Mouse (Mus musculus) midbrain, embryonic 12.5 days (tissue): ENCODE measurements around the gene Fas. TPM values are rescaled to one million over a fixed set of nuclear protein-coding genes. Genes with fewer than 3 reads are reported as not detected.

ENCODE experiments used
- ATAC-seq: fragments of 200-750 bp; cut with Nextera tagmentation; 2 replicates; pipeline ENCODE4 v1.8.0; 2017; ENCODE audit warnings: low read depth, moderate TSS enrichment, moderate library complexity; ENCODE audit not compliant: low FRiP score
- H3K27ac ChIP-seq: fragments of 300-500 bp; sonication (generic); replicated peaks from 2 replicates; pipeline ENCODE4 v1.5.1; 2016; ENCODE audit warnings: mild to moderate bottlenecking
- H3K27me3 ChIP-seq: fragments of 300-500 bp; sonication (generic); 2 replicates; pipeline ENCODE4 v1.6.1; 2016; ENCODE audit warnings: mild to moderate bottlenecking
- H3K36me3 ChIP-seq: fragments of 300-500 bp; sonication (generic); 2 replicates; pipeline ENCODE4 v1.6.1; 2016
- H3K4me1 ChIP-seq: fragments of 300-500 bp; sonication (generic); 2 replicates; pipeline ENCODE4 v1.6.1; 2016
- H3K4me2 ChIP-seq: fragments of 300-500 bp; sonication (generic); replicated peaks from 2 replicates; pipeline ENCODE4 v1.6.1; 2016; ENCODE audit warnings: mild to moderate bottlenecking, moderate library complexity
- H3K4me3 ChIP-seq: fragments of 300-500 bp; sonication (generic); 2 replicates; pipeline ENCODE4 v1.5.1; 2016; ENCODE audit warnings: mild to moderate bottlenecking
- H3K9ac ChIP-seq: fragments of 300-500 bp; sonication (generic); replicated peaks from 2 replicates; pipeline ENCODE4 v1.6.1; 2016; ENCODE audit warnings: mild to moderate bottlenecking, moderate library complexity
- H3K9me3 ChIP-seq: fragments of 300-500 bp; sonication (generic); 2 replicates; pipeline ENCODE4 v1.6.1; 2016; ENCODE audit warnings: mild to moderate bottlenecking
- WGBS: fragments of 180-500 bp; shearing (Covaris S2); methylation state at CpG from one replicate; pipeline ENCODE4 v1.1.7; 2016; 5-methylcytosine and 5-hydroxymethylcytosine counted together
- polyA plus RNA-seq: library from polyadenylated mRNA; unstranded; fragments of >200 nt; fragmentation: Nextera tagmentation; extraction: Ambion mirVana; gene quantifications from 2 replicates; pipeline ENCODE4 v1.2.1, GENCODE M21; 2016

Gene Fas
- polyA plus RNA-seq, 1 experiment from 2014 or later, result 0.82 TPM

DNA sequence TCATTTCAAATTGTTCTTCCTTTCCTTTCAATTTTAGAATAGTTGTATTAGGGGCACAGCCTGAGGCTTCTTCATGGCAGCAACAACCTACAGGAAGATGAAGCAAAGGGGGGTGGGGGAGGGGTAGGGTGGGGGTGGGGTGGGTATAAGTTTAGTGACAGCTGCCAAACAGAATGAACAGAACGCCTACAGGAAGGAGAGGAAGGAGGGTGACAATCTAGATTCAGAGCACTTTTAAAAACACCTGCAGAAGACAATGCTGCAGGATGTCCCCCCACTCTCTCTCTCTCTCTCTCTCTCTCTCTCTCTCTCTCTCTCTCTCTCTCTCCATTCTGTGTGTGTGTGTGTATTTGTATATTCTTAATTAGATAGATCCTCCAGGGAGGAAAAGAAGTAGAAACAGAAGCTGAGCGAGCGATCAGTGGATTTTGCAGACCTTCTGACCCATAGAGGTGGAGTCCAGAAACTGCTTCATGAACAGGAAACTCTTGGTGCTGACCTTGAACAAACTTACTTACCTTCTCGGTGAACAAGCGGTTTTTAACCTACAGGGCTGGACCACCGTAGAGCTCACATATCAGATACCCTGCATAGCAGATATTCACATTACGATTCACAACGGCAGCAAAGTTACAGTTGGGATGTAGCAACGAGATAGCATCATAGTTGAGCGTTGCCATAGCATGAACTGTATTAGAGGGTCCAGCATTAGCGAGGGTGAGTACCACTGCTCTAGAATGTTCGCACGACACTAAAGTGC is 2.6 kb upstream of the Fas start:
- no peak overlapping the region for H3K4me2 ChIP-seq
- H3K27ac ChIP-seq, result no peak overlapping the region
- H3K36me3 ChIP-seq, result no peaks in the 10 kb centered on the region
- no peaks in the 10 kb centered on the region for H3K9me3 ChIP-seq
- H3K9ac ChIP-seq, result no peak overlapping the region
- H3K4me3 ChIP-seq, result no peak overlapping the region
- peaks cover 11% of the 10 kb centered on the region; the same call in 1 of the 2 replicates for H3K4me1 ChIP-seq
- 92% methylated on average over 13 of the region's 13 CpGs for WGBS
- H3K27me3 ChIP-seq, result peaks cover 17% of the 10 kb centered on the region; the same call in 1 of the 2 replicates
- ATAC-seq, result no peak

DNA sequence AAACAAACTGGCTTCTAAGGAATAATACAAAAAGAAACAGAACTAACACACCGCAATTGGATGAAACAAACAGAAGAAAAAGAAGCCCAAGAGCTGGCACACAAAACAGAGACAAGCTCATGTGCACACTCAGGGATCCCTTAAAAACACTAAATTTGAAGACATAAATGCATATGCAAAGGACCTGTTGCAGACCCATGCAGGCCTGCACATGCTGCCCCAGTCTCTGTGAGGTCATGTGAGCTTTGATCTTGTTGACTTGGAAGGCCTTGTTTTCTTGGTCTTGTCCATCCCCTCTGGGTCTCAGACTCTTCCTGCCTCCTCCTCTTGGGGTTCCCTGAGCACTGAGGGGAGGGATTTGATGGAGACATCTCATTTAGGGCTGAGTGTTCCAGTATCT is 1.8 kb upstream of the Fas start:
- Histone ChIP-seq H3K4me2 (no peak overlapping the region), H3K4me1 (peaks cover 11% of the 10 kb centered on the region; the same call in 1 of the 2 replicates), H3K27ac (no peak overlapping the region), H3K4me3 (no peak overlapping the region), H3K36me3 (no peaks in the 10 kb centered on the region), H3K9me3 (no peaks in the 10 kb centered on the region), H3K9ac (no peak overlapping the region), H3K27me3 (peaks cover 20% of the 10 kb centered on the region; the same call in 1 of the 2 replicates)
- WGBS, result 95% methylated on average over 1 of the region's 1 CpGs
- no peak for ATAC-seq

DNA sequence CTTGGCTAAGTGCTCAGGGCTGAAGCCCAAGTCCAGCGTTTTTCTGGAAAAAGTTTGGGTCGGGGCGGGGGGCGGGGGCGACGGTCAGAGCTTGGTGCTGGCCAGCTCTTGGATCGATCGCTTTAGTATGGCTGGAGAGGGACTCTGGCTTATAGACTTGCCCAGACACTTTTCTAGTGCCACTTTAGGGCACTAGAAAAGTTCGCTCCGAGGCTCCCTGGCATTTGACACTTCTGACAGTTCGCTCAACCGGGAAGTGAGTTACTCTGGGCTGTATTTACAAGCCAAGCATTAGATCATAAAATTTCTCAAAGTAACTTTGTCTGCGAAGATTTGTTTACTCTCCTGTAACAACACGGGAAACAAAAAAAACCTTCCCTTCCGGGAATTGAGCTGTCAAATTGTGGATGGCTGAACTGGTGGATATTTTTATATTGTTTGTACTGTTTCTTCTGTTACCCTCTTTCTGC is 441 bp downstream of the Fas start:
- Histone ChIP-seq H3K4me3 (peak overlapping the region; percentile 35), H3K4me1 (peaks cover 11% of the 10 kb centered on the region; the same call in 1 of the 2 replicates), H3K9ac (0 out of 2 replicates have a peak overlapping the region, but pooled peaks have one; percentile 34), H3K4me2 (peak overlapping the region; percentile 61), H3K9me3 (no peaks in the 10 kb centered on the region), H3K27ac (no peak overlapping the region), H3K27me3 (peaks cover 20% of the 10 kb centered on the region; the same call in 1 of the 2 replicates), H3K36me3 (no peaks in the 10 kb centered on the region)
- peak; percentile 46; the same call in 1 of the 2 replicates for ATAC-seq
- 23% methylated on average over 15 of the region's 15 CpGs for WGBS

DNA sequence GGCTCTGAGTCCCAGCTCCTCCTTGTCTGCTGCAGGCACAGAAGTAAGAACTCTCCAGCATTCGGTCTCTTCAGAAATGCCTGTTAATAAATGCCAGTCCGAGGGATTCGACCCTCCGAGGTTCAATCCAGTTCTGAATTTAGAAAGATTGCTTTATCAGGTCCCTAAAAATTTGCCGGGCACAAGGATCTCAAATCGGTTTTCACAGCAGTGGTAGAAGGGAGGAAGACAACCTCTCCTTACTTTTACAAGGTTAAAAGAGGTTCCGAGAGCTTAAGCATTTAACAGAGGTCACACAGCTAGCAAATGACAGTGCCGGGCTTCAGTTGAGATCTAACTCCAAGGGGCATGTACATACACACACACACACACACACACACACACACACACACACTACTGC is 913 bp downstream of the Fas start:
- no peak for ATAC-seq
- WGBS, result 71% methylated on average over 8 of the region's 8 CpGs
- no peaks in the 10 kb centered on the region for H3K36me3 ChIP-seq
- no peak overlapping the region for H3K27ac ChIP-seq
- H3K4me2 ChIP-seq, result no peak overlapping the region; the same call in 1 of the 2 replicates
- H3K27me3 ChIP-seq, result peaks cover 20% of the 10 kb centered on the region; the same call in 1 of the 2 replicates
- H3K4me3 ChIP-seq, result no peak overlapping the region
- H3K9ac ChIP-seq, result no peak overlapping the region
- no peaks in the 10 kb centered on the region for H3K9me3 ChIP-seq
- H3K4me1 ChIP-seq, result peaks cover 11% of the 10 kb centered on the region; the same call in 1 of the 2 replicates

DNA sequence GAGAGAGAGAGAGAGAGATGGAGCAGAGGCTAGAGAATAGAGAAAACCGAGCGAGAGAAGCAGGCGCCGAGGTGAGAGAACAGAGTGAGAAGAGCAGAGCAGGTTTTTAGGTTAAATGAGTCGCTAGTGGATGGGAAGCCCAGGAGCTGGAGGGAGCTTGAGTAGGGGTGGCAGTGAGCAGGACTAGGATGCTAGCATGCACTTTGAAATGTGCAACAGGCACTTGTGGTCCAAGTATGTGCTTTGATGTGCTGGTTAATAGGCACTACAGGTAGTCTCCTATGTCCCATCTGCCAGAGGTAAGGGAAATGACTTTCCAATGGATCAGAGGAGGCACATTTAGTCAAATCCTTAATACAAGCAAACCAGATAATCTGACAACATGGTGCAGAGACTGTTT is 1.5 kb downstream of the Fas start:
- H3K4me1 ChIP-seq, result peaks cover 11% of the 10 kb centered on the region; the same call in 1 of the 2 replicates
- no peak overlapping the region for H3K4me3 ChIP-seq
- H3K27me3 ChIP-seq, result peaks cover 20% of the 10 kb centered on the region; the same call in 1 of the 2 replicates
- no peak for ATAC-seq
- H3K27ac ChIP-seq, result no peak overlapping the region
- H3K36me3 ChIP-seq, result no peaks in the 10 kb centered on the region
- H3K4me2 ChIP-seq, result no peak overlapping the region
- H3K9ac ChIP-seq, result no peak overlapping the region
- H3K9me3 ChIP-seq, result no peaks in the 10 kb centered on the region
- WGBS, result 83% methylated on average over 5 of the region's 5 CpGs

DNA sequence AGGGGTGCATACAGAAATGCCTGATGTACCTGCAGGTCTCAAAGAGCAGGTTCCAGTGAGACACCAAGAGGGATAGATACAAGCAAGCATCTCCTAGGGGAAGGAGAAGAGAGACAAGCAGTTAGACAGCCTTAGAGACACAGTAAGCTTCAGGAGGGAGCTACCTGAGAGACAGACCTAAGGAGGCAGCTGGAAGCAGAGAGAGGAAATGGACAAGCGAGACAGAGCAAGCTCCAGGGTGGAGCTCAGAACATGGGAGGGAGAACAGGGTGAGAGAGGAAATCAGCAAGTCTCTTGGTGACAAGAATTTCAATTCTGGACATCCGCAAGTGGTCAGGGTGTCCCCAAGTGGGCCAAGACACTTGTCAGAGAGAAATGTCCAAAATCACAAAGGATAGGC is 2.2 kb downstream of the Fas start:
- Histone ChIP-seq H3K9ac (no peak overlapping the region), H3K36me3 (no peaks in the 10 kb centered on the region), H3K4me2 (no peak overlapping the region), H3K4me1 (peaks cover 11% of the 10 kb centered on the region; the same call in 1 of the 2 replicates), H3K27ac (no peak overlapping the region), H3K27me3 (peaks cover 20% of the 10 kb centered on the region; the same call in 1 of the 2 replicates), H3K4me3 (no peak overlapping the region), H3K9me3 (no peaks in the 10 kb centered on the region)
- 77% methylated on average over 2 of the region's 2 CpGs for WGBS
- no peak for ATAC-seq

DNA sequence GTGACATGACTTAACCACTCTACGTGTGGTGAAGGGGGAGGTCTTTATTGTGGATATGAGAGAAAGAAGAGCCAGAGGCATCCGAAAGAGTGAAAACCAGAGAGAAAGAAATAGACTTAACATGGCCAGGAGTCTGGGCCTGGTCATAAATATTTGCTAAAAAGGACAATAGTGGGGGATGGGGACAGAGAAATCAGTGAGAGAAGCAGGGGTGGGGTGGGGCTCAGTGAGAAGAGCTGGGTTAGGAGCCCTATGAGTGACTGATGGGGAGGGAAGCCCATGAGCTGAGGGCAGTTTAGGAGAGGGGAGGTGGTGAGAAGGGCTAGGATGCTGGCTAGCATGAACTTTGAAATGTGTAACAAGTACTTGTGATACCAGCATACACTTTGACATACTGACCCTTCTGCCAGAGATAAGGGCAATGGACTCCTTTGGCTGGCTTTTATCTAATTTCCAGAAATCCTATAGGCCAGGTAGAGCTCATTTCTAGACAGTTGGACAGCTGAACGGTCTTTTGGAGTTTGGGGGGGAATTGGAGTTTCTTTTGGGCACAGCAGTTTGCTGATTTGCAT is 3.0 kb downstream of the Fas start:
- H3K9ac ChIP-seq, result no peak overlapping the region
- no peaks in the 10 kb centered on the region for H3K36me3 ChIP-seq
- H3K9me3 ChIP-seq, result no peaks in the 10 kb centered on the region
- no peak overlapping the region for H3K4me2 ChIP-seq
- H3K27ac ChIP-seq, result no peak overlapping the region
- H3K4me1 ChIP-seq, result peaks cover 11% of the 10 kb centered on the region; the same call in 1 of the 2 replicates
- no peak overlapping the region for H3K4me3 ChIP-seq
- ATAC-seq, result no peak
- peaks cover 20% of the 10 kb centered on the region; the same call in 1 of the 2 replicates for H3K27me3 ChIP-seq
- 75% methylated on average over 3 of the region's 3 CpGs for WGBS

DNA sequence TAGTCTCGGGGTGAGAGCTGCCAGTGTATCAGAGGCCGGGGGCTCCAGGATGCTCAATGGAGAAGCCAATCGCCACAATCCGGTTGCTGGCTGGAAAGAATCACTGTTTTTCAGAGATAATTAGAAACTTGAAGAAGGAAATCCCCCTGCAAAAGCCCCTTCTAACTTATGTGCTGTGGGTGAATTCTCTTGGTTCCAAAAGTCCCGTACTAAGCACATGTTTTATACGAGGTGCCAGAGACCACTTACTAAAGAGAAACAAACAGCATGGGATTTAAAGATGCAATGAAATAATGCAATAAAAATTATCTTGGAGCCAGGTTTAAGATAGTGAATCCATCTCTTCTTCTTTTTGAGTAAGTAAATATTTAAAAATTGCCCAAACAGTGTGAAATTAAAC is 5.0 kb downstream of the Fas start:
- no peak overlapping the region for H3K27ac ChIP-seq
- ATAC-seq, result no peak
- H3K36me3 ChIP-seq, result no peaks in the 10 kb centered on the region
- H3K9me3 ChIP-seq, result no peaks in the 10 kb centered on the region
- H3K9ac ChIP-seq, result no peak overlapping the region
- no peak overlapping the region for H3K4me3 ChIP-seq
- no peak overlapping the region for H3K4me2 ChIP-seq
- peaks cover 5% of the 10 kb centered on the region; the same call in 1 of the 2 replicates for H3K4me1 ChIP-seq
- peaks cover 20% of the 10 kb centered on the region; the same call in 1 of the 2 replicates for H3K27me3 ChIP-seq
- WGBS, result 72% methylated on average over 6 of the region's 6 CpGs

DNA sequence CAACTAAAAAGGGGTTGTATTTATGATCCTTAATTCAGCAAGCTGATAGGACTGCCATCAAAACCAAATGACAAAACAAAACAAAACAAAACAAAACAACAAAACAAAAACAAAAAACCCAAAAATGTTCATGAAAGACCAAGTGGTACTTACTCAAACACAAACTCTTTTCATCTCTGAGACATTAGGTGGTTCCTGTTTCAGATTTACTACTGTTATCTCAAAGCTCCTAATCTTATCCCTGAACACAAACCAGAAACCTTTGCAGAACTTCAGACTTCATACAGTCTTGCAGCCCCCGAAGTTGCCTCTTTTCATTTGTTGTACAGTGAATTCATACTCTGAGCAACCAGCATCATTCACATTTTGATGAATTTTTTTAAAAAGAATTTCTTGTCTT is 8.1 kb downstream of the Fas start:
- 89% methylated on average over 1 of the region's 1 CpGs for WGBS
- H3K9me3 ChIP-seq, result no peaks in the 10 kb centered on the region
- no peak overlapping the region for H3K4me2 ChIP-seq
- H3K4me1 ChIP-seq, result no peaks in the 10 kb centered on the region
- ATAC-seq, result no peak
- H3K27me3 ChIP-seq, result no peaks in the 10 kb centered on the region
- H3K4me3 ChIP-seq, result no peak overlapping the region
- no peak overlapping the region for H3K9ac ChIP-seq
- no peaks in the 10 kb centered on the region for H3K36me3 ChIP-seq
- no peak overlapping the region for H3K27ac ChIP-seq

DNA sequence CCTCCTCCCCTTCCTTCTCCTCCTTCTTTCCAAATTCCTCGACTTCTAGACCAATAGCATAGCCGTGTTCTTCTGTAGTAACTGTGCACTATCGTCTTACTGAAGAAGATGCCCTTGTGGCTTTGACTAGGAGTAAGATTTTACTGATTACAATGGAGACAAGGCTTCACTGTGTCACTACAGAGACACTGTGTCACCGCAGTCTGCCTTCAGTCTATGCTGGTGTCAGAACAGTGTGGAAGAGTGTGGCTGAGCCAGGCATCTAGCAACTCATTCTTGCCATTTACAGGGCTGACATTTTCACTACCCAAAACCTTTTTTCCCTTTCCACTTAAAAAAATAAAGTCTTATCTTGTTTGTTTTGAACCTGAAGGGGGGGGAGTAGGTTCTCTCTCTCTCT is 8.8 kb downstream of the Fas start:
- no peak overlapping the region for H3K4me2 ChIP-seq
- no peak overlapping the region for H3K9ac ChIP-seq
- H3K27ac ChIP-seq, result no peak overlapping the region
- H3K36me3 ChIP-seq, result no peaks in the 10 kb centered on the region
- no peak for ATAC-seq
- H3K27me3 ChIP-seq, result no peaks in the 10 kb centered on the region
- H3K4me1 ChIP-seq, result no peaks in the 10 kb centered on the region
- 78% methylated on average over 4 of the region's 4 CpGs for WGBS
- H3K9me3 ChIP-seq, result no peaks in the 10 kb centered on the region
- no peak overlapping the region for H3K4me3 ChIP-seq

DNA sequence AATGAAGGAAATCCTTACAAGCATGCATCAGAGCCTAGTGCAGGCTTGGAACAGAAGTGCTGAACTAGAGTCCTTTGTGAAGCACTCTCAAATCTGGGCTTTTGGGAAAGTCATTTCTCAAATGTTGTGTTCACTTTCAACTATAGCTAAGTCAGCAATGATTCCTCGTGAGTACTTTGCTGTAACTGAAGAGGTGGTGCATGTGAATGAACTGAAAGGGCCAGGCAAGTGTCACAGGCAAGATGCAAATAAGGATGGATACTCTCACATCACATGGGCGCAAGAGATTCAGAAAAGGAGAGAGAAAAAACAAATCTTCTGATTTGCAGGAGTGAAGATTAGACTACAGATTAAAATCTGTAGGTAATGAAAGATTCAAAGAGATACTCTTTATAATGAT is 10.0 kb downstream of the Fas start:
- no peaks in the 10 kb centered on the region for H3K4me1 ChIP-seq
- no peak for ATAC-seq
- H3K9me3 ChIP-seq, result no peaks in the 10 kb centered on the region
- no peaks in the 10 kb centered on the region for H3K27me3 ChIP-seq
- H3K4me3 ChIP-seq, result no peak overlapping the region
- no peak overlapping the region for H3K4me2 ChIP-seq
- H3K9ac ChIP-seq, result no peak overlapping the region
- H3K36me3 ChIP-seq, result no peaks in the 10 kb centered on the region
- 81% methylated on average over 2 of the region's 2 CpGs for WGBS
- no peak overlapping the region for H3K27ac ChIP-seq

DNA sequence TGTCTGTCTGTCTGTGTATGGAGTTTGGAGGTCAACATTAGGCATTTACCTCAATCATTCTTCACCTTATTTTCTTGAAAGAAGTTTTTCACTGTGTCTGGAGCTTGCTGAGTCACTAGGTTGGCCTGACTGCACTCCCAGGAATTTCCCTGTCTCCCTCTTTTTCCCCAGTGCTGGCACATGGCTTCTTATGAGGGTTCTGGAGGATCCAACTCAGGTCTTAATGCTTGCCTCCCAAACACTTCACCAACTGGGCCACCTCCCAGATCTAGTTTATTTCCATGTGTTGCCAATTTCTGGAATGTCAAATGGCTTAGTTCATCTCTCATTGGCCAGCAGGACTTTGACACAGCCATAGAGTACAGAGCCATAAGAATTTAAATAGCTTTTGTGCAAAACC is 14.5 kb downstream of the Fas start:
- H3K27me3 ChIP-seq, result no peaks in the 10 kb centered on the region
- no peak overlapping the region for H3K4me3 ChIP-seq
- H3K4me1 ChIP-seq, result no peaks in the 10 kb centered on the region
- H3K9ac ChIP-seq, result no peak overlapping the region
- H3K27ac ChIP-seq, result no peak overlapping the region
- no peaks in the 10 kb centered on the region for H3K36me3 ChIP-seq
- H3K9me3 ChIP-seq, result no peaks in the 10 kb centered on the region
- no peak overlapping the region for H3K4me2 ChIP-seq
- ATAC-seq, result no peak
